Mouse (Mus musculus) hindbrain, postnatal 0 days (tissue): ENCODE measurements around the gene Ptch1. TPM values are rescaled to one million over a fixed set of nuclear protein-coding genes. Genes with fewer than 3 reads are reported as not detected.
A peak's percentile ranks its signal among the peaks of the same experiment; 100 is the strongest.

Experiments
- ATAC-seq: fragments of 200-750 bp; cut with Nextera tagmentation; 2 replicates; pipeline ENCODE4 v1.8.0; 2017; ENCODE audit warnings: mild to moderate bottlenecking, moderate TSS enrichment, moderate library complexity
- DNase-seq: peaks from one replicate; pipeline ENCODE4 v3.0.0-alpha.2; 2015; ENCODE audit warnings: low spot score
- H3K27ac ChIP-seq: fragments of 300-500 bp; sonication (generic); 2 replicates; pipeline ENCODE4 v1.5.1; 2014; ENCODE audit warnings: mild to moderate bottlenecking
- H3K27me3 ChIP-seq: fragments of 300-500 bp; sonication (generic); 2 replicates; pipeline ENCODE4 v1.6.1; 2014; ENCODE audit warnings: low read length, mixed read lengths; ENCODE audit not compliant: insufficient read depth
- H3K36me3 ChIP-seq: fragments of 300-500 bp; sonication (generic); 2 replicates; pipeline ENCODE4 v1.6.1; 2014; ENCODE audit warnings: low read length, mixed read lengths; ENCODE audit not compliant: insufficient read depth
- H3K4me1 ChIP-seq: fragments of 300-500 bp; sonication (generic); 2 replicates; pipeline ENCODE4 v1.6.1; 2014; ENCODE audit warnings: antibody characterized with exemption, low read length, mixed read lengths; ENCODE audit not compliant: insufficient read depth
- H3K4me2 ChIP-seq: fragments of 300-500 bp; sonication (generic); 2 replicates; pipeline ENCODE4 v1.6.1; 2014; ENCODE audit warnings: low read depth, mild to moderate bottlenecking, low read length, moderate library complexity, mixed read lengths
- H3K4me3 ChIP-seq: fragments of 300-500 bp; sonication (generic); 2 replicates; pipeline ENCODE4 v1.5.1; 2014; ENCODE audit warnings: low read length
- H3K9ac ChIP-seq: fragments of 300-500 bp; sonication (generic); replicated peaks from 2 replicates; pipeline ENCODE4 v1.6.1; 2014; ENCODE audit warnings: mild to moderate bottlenecking, low read length, moderate library complexity, mixed read lengths
- H3K9me3 ChIP-seq: fragments of 300-500 bp; sonication (generic); 2 replicates; pipeline ENCODE4 v1.6.1; 2016; ENCODE audit warnings: low read length, mixed read lengths
- CTCF ChIP-seq: IDR thresholded peaks from 2 replicates; pipeline ENCODE4 v1.5.1; 2016; ENCODE audit warnings: antibody characterized with exemption, control low read depth, low read depth
- WGBS: fragments of 180-500 bp; shearing (Covaris S2); extraction: QIAGEN DNeasy Blood & Tissue Kit; methylation state at CpG from one replicate; pipeline ENCODE4 v1.1.7; 2014; 5-methylcytosine and 5-hydroxymethylcytosine counted together
- polyA plus RNA-seq: library from polyadenylated mRNA; unstranded; fragments of >200 nt; fragmentation: Nextera tagmentation; extraction: Ambion mirVana; gene quantifications from 2 replicates; pipeline ENCODE4 v1.2.1, GENCODE M21; 2015
- total RNA-seq: library from RNA; depleted of rRNA; stranded (reverse); fragments of >200 nt; gene quantifications from 2 replicates; pipeline ENCODE4 v1.2.3, GENCODE M21; 2014

Ptch1 gene
- total and polyA plus RNA-seq, 2 experiments from 2014 or later = 9.6 to 58.4 TPM

DNA sequence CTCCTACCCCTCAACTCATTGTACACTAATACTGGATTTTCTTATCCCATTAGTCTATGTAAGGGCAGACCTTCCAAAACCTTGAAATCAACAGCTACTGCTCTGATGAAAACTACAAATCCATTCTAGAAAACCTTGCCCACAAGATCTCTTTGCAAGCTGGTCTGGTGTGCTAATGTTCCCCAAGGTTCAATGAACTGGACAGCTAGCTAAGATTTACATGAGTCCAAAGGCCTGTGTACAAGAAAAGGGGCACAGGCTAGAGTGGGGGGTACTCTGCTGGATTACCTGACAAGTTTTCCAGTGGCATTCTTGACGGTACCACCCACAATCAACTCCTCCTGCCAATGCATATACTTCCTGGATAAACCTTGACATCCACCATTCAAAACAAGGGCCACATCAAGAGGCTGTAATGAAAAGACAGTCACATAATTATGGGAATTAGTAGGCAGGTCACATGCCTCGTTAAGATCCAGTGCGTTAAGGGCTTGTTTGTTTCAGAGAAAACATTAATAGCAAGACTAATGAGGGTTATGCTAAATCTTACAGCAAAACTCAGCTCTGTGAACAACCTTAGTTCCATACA, 30.5 kb downstream of the Ptch1 start:
- no peaks in the 10 kb centered on the region for H3K9me3 ChIP-seq
- DNase-seq (no peak), ATAC-seq (no peak)
- peaks cover 45% of the 10 kb centered on the region for H3K36me3 ChIP-seq
- H3K27ac ChIP-seq = peak overlapping the region; percentile 29; the same call in 1 of the 2 replicates
- H3K4me2 ChIP-seq = no peak overlapping the region
- WGBS = 39% methylated on average over 3 of the region's 3 CpGs
- no peak for TF ChIP-seq CTCF
- no peaks in the 10 kb centered on the region for H3K4me1 ChIP-seq
- no peak overlapping the region for H3K4me3 ChIP-seq
- no peaks in the 10 kb centered on the region for H3K27me3 ChIP-seq
- H3K9ac ChIP-seq = no peak overlapping the region

DNA sequence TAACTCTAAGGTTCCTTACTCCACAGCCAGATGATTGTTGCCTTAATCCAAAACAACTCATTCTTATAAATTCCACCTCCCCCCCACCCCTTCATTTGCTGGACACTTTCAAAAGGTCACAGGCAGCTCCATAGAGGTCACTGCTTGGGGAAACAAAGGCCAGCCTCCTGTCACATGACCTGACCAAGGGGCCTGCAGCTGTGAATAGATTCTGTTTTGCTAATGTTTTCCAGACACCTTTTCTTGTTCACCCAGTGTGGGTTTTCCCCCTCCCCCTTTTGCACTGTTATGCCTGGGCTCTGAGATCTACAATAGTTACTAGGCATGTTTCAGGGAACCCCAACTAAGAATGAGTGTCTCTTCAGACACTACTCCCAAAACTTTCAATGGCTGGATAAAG, 31.9 kb downstream of the Ptch1 start:
- no peak for TF ChIP-seq CTCF
- Histone ChIP-seq H3K9me3 (no peaks in the 10 kb centered on the region), H3K27me3 (no peaks in the 10 kb centered on the region), H3K36me3 (peaks cover 54% of the 10 kb centered on the region), H3K4me3 (no peak overlapping the region), H3K4me1 (no peaks in the 10 kb centered on the region), H3K9ac (no peak overlapping the region), H3K27ac (no peak overlapping the region), H3K4me2 (no peak overlapping the region)
- DNase-seq (no peak), ATAC-seq (no peak)

DNA sequence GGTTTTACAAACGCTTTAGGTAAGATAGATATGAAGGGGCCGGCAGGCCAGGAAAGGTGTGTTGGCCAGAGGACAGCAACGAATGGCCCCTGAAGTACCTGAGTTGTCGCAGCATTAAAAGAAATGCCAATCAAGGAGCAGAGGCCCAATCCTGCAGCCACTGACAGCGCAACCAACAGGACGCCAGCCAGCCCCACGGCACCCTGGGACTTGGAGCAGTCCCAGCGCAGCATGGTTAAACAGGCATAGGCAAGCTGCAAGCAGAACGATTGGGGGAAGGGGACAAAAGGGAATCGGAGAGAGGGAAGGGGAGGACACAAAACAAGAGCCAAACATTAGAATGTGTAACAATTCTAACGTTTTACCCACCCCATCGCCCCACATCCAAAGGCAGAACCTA, 32.8 kb downstream of the Ptch1 start:
- TF ChIP-seq CTCF = no peak
- DNase-seq = no peak
- Histone ChIP-seq H3K36me3 (peaks cover 63% of the 10 kb centered on the region), H3K27ac (no peak overlapping the region), H3K9me3 (no peaks in the 10 kb centered on the region), H3K27me3 (no peaks in the 10 kb centered on the region), H3K4me1 (no peaks in the 10 kb centered on the region), H3K9ac (no peak overlapping the region), H3K4me2 (no peak overlapping the region), H3K4me3 (no peak overlapping the region)
- WGBS = 72% methylated on average over 12 of the region's 12 CpGs
- ATAC-seq = no peak

DNA sequence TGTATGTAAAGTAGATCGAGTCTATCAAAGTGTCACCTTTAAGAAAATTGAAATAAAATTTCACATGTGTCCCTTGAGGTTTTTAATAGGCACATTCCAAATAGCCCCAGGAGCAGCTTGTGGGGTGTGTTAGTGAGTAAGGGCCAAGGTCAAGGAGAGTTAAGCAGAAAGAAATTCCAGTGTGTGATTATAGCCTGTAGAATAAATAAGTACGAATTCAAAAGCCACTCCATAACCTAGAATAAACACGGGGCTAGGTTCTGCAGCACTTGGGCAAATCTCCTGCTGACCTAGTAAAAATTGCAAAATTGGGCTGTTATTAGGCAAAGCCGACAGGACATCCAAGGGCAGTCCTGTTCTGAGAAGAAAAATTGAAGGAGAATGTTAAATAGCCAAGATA, 38.4 kb downstream of the Ptch1 start:
- ATAC-seq = no peak
- WGBS = 83% methylated on average over 4 of the region's 4 CpGs
- Histone ChIP-seq H3K27ac (no peak overlapping the region), H3K27me3 (no peaks in the 10 kb centered on the region), H3K4me2 (no peak overlapping the region), H3K36me3 (peaks cover 68% of the 10 kb centered on the region), H3K9ac (no peak overlapping the region), H3K4me3 (no peak overlapping the region), H3K4me1 (no peaks in the 10 kb centered on the region), H3K9me3 (no peaks in the 10 kb centered on the region)
- no peak for TF ChIP-seq CTCF
- no peak for DNase-seq

GRCm38 (mm10) chr13:63530857-63531256, 42.5 kb downstream of the Ptch1 start:
- DNase-seq = no peak
- H3K36me3 ChIP-seq = peaks cover 38% of the 10 kb centered on the region
- no peak for TF ChIP-seq CTCF
- no peaks in the 10 kb centered on the region for H3K9me3 ChIP-seq
- H3K4me3 ChIP-seq = no peak overlapping the region
- no peak overlapping the region for H3K9ac ChIP-seq
- H3K4me2 ChIP-seq = no peak overlapping the region
- H3K27me3 ChIP-seq = no peaks in the 10 kb centered on the region
- ATAC-seq = no peak
- WGBS = 67% methylated on average over 9 of the region's 9 CpGs
- no peak overlapping the region for H3K27ac ChIP-seq
- H3K4me1 ChIP-seq = peaks cover 4% of the 10 kb centered on the region; the same call in 1 of the 2 replicates

GRCm38 (mm10) chr13:63530371-63530764, 43.0 kb downstream of the Ptch1 start:
- no peak for ATAC-seq
- 33% methylated on average over 3 of the region's 3 CpGs for WGBS

GRCm38 (mm10) chr13:63529602-63530370, 43.6 kb downstream of the Ptch1 start:
- Histone ChIP-seq H3K9ac (no peak overlapping the region), H3K4me3 (no peak overlapping the region), H3K4me1 (peaks cover 4% of the 10 kb centered on the region; the same call in 1 of the 2 replicates), H3K27ac (no peak overlapping the region), H3K9me3 (no peaks in the 10 kb centered on the region), H3K36me3 (peaks cover 32% of the 10 kb centered on the region), H3K4me2 (no peak overlapping the region), H3K27me3 (no peaks in the 10 kb centered on the region)
- TF ChIP-seq CTCF = no peak
- no peak for ATAC-seq
- 51% methylated on average over 3 of the region's 3 CpGs for WGBS
- no peak for DNase-seq

More at GRCm38 (mm10) chr13:63530371-63530764, 43.0 kb downstream of the Ptch1 start:
- Histone ChIP-seq H3K27ac (no peak overlapping the region), H3K9me3 (no peaks in the 10 kb centered on the region), H3K36me3 (peaks cover 33% of the 10 kb centered on the region), H3K9ac (no peak overlapping the region), H3K27me3 (no peaks in the 10 kb centered on the region), H3K4me1 (peaks cover 4% of the 10 kb centered on the region; the same call in 1 of the 2 replicates), H3K4me3 (no peak overlapping the region), H3K4me2 (no peak overlapping the region)
- DNase-seq = no peak
- TF ChIP-seq CTCF = no peak
